Mouse (Mus musculus): Measurements from ENCODE around the gene C9. TPM values are rescaled to one million over a fixed set of nuclear protein-coding genes. Genes with fewer than 3 reads are reported as not detected.

Gene C9
- polyA plus RNA-seq, 1 experiment from 2014 or later: not detected

GRCm38 (mm10) chr15:6409031-6409430 is 36.1 kb upstream of the C9 start:
- no peak for TF ChIP-seq EP300 (IDR thresholded peaks at IDR 0.05)
- no peak for TF ChIP-seq CTCF (IDR thresholded peaks at IDR 0.05)
- DNase-seq (ENCODE audit: low spot score) (no peak), ATAC-seq (no peak)
- Histone ChIP-seq H3K9me3 (ENCODE audit: low read length) (no peaks in the 10 kb centered on the region), H3K27ac (ENCODE audit: low read length) (no peak overlapping the region), H3K36me3 (ENCODE audit: insufficient read depth, low read length) (no peaks in the 10 kb centered on the region), H3K27me3 (replicated peaks; ENCODE audit: insufficient read depth, low read length) (no peaks in the 10 kb centered on the region), H3K4me1 (ENCODE audit: insufficient read depth, low read depth, low read length) (no peaks in the 10 kb centered on the region; the same call in 1 of the 2 replicates), H3K4me3 (ENCODE audit: low read depth, low read length) (no peak overlapping the region), H3K9ac (replicated peaks; ENCODE audit: low read depth) (no peak overlapping the region), H3K4me2 (replicated peaks; ENCODE audit: low read depth, low read length) (no peak overlapping the region)
- WGBS: 83% methylated on average over 8 of the region's 8 CpGs

GRCm38 (mm10) chr15:6410161-6410560 is 35.0 kb upstream of the C9 start:
- Histone ChIP-seq H3K4me3 (ENCODE audit: low read depth, low read length) (no peak overlapping the region), H3K4me1 (ENCODE audit: insufficient read depth, low read depth, low read length) (no peaks in the 10 kb centered on the region; the same call in 1 of the 2 replicates), H3K27ac (ENCODE audit: low read length) (no peak overlapping the region), H3K9me3 (ENCODE audit: low read length) (no peaks in the 10 kb centered on the region), H3K27me3 (replicated peaks; ENCODE audit: insufficient read depth, low read length) (no peaks in the 10 kb centered on the region), H3K4me2 (replicated peaks; ENCODE audit: low read depth, low read length) (no peak overlapping the region), H3K36me3 (ENCODE audit: insufficient read depth, low read length) (no peaks in the 10 kb centered on the region), H3K9ac (replicated peaks; ENCODE audit: low read depth) (no peak overlapping the region)
- no peak for ATAC-seq
- TF ChIP-seq EP300 (IDR thresholded peaks at IDR 0.05) (no peak), CTCF (IDR thresholded peaks at IDR 0.05) (no peak)
- DNase-seq (ENCODE audit: low spot score): no peak
- 61% methylated on average over 3 of the region's 3 CpGs for WGBS

- Histone ChIP-seq H3K27ac (ENCODE audit: low read length) (no peak overlapping the region), H3K9ac (replicated peaks; ENCODE audit: low read depth) (no peak overlapping the region), H3K9me3 (ENCODE audit: low read length) (no peaks in the 10 kb centered on the region), H3K27me3 (replicated peaks; ENCODE audit: insufficient read depth, low read length) (no peaks in the 10 kb centered on the region), H3K4me2 (replicated peaks; ENCODE audit: low read depth, low read length) (no peak overlapping the region), H3K4me3 (ENCODE audit: low read depth, low read length) (no peak overlapping the region), H3K36me3 (ENCODE audit: insufficient read depth, low read length) (no peaks in the 10 kb centered on the region), H3K4me1 (ENCODE audit: insufficient read depth, low read depth, low read length) (no peaks in the 10 kb centered on the region; the same call in 1 of the 2 replicates)
- WGBS: 70% methylated on average over 6 of the region's 6 CpGs
- DNase-seq (ENCODE audit: low spot score) (peak; percentile 64), ATAC-seq (peak; percentile 40; the same call in 1 of the 2 replicates)
- TF ChIP-seq CTCF (IDR thresholded peaks at IDR 0.05): no peak
- peak; percentile 54; the same call in 1 of the 2 replicates for TF ChIP-seq EP300 (IDR thresholded peaks at IDR 0.05)
Observed at GRCm38 (mm10) chr15:6411334-6411733, 33.8 kb upstream of the C9 start.

GRCm38 (mm10) chr15:6415317-6415716 is 29.8 kb upstream of the C9 start:
- Histone ChIP-seq H3K4me2 (replicated peaks; ENCODE audit: low read depth, low read length) (no peak overlapping the region), H3K36me3 (ENCODE audit: insufficient read depth, low read length) (no peaks in the 10 kb centered on the region), H3K9ac (replicated peaks; ENCODE audit: low read depth) (no peak overlapping the region), H3K27me3 (replicated peaks; ENCODE audit: insufficient read depth, low read length) (no peaks in the 10 kb centered on the region), H3K9me3 (ENCODE audit: low read length) (no peaks in the 10 kb centered on the region), H3K4me1 (ENCODE audit: insufficient read depth, low read depth, low read length) (no peaks in the 10 kb centered on the region), H3K4me3 (ENCODE audit: low read depth, low read length) (no peak overlapping the region), H3K27ac (ENCODE audit: low read length) (no peak overlapping the region)
- DNase-seq (ENCODE audit: low spot score) (no peak), ATAC-seq (no peak)
- TF ChIP-seq EP300 (IDR thresholded peaks at IDR 0.05) (no peak), CTCF (IDR thresholded peaks at IDR 0.05) (no peak)
- WGBS: 80% methylated on average over 5 of the region's 5 CpGs

- no peak for TF ChIP-seq CTCF (IDR thresholded peaks at IDR 0.05)
- TF ChIP-seq EP300 (IDR thresholded peaks at IDR 0.05): no peak
- H3K4me3 ChIP-seq (ENCODE audit: low read depth, low read length): no peak overlapping the region
- no peak overlapping the region for H3K4me2 ChIP-seq (replicated peaks; ENCODE audit: low read depth, low read length)
- no peaks in the 10 kb centered on the region for H3K9me3 ChIP-seq (ENCODE audit: low read length)
- no peaks in the 10 kb centered on the region for H3K4me1 ChIP-seq (ENCODE audit: insufficient read depth, low read depth, low read length)
- DNase-seq (ENCODE audit: low spot score): no peak
- no peak for ATAC-seq
- WGBS: 79% methylated on average over 7 of the region's 7 CpGs
- no peak overlapping the region for H3K27ac ChIP-seq (ENCODE audit: low read length)
- no peaks in the 10 kb centered on the region for H3K36me3 ChIP-seq (ENCODE audit: insufficient read depth, low read length)
- H3K27me3 ChIP-seq (replicated peaks; ENCODE audit: insufficient read depth, low read length): no peaks in the 10 kb centered on the region
- H3K9ac ChIP-seq (replicated peaks; ENCODE audit: low read depth): no peak overlapping the region
Observed at GRCm38 (mm10) chr15:6431777-6432176, 13.3 kb upstream of the C9 start.

- H3K27ac ChIP-seq (ENCODE audit: low read length): no peak overlapping the region
- H3K4me1 ChIP-seq (ENCODE audit: insufficient read depth, low read depth, low read length): no peaks in the 10 kb centered on the region
- 63% methylated on average over 7 of the region's 7 CpGs for WGBS
- ATAC-seq (peak; percentile 46; the same call in 1 of the 2 replicates), DNase-seq (ENCODE audit: low spot score) (peak; percentile 34)
- H3K4me3 ChIP-seq (ENCODE audit: low read depth, low read length): no peak overlapping the region
- TF ChIP-seq CTCF (IDR thresholded peaks at IDR 0.05) (no peak), EP300 (IDR thresholded peaks at IDR 0.05) (no peak)
- no peak overlapping the region for H3K9ac ChIP-seq (replicated peaks; ENCODE audit: low read depth)
- H3K9me3 ChIP-seq (ENCODE audit: low read length): no peaks in the 10 kb centered on the region
- no peak overlapping the region for H3K4me2 ChIP-seq (replicated peaks; ENCODE audit: low read depth, low read length)
- no peaks in the 10 kb centered on the region for H3K27me3 ChIP-seq (replicated peaks; ENCODE audit: insufficient read depth, low read length)
- no peaks in the 10 kb centered on the region for H3K36me3 ChIP-seq (ENCODE audit: insufficient read depth, low read length)
Observed at GRCm38 (mm10) chr15:6432411-6432810, 12.7 kb upstream of the C9 start.

- TF ChIP-seq EP300 (IDR thresholded peaks at IDR 0.05) (no peak), CTCF (IDR thresholded peaks at IDR 0.05) (no peak)
- no peaks in the 10 kb centered on the region for H3K4me1 ChIP-seq (ENCODE audit: insufficient read depth, low read depth, low read length)
- H3K27ac ChIP-seq (ENCODE audit: low read length): no peak overlapping the region
- 85% methylated on average over 7 of the region's 7 CpGs for WGBS
- no peak overlapping the region for H3K9ac ChIP-seq (replicated peaks; ENCODE audit: low read depth)
- H3K36me3 ChIP-seq (ENCODE audit: insufficient read depth, low read length): no peaks in the 10 kb centered on the region
- H3K27me3 ChIP-seq (replicated peaks; ENCODE audit: insufficient read depth, low read length): no peaks in the 10 kb centered on the region
- no peaks in the 10 kb centered on the region for H3K9me3 ChIP-seq (ENCODE audit: low read length)
- H3K4me2 ChIP-seq (replicated peaks; ENCODE audit: low read depth, low read length): no peak overlapping the region
- no peak for DNase-seq (ENCODE audit: low spot score)
- H3K4me3 ChIP-seq (ENCODE audit: low read depth, low read length): no peak overlapping the region
- ATAC-seq: no peak
Observed at GRCm38 (mm10) chr15:6435281-6435680, 9.8 kb upstream of the C9 start.

Data from lung, postnatal 0 days (tissue).